Mouse (Mus musculus): ENCODE data around the gene Krtap27-1.

Krtap27-1 gene

DNA sequence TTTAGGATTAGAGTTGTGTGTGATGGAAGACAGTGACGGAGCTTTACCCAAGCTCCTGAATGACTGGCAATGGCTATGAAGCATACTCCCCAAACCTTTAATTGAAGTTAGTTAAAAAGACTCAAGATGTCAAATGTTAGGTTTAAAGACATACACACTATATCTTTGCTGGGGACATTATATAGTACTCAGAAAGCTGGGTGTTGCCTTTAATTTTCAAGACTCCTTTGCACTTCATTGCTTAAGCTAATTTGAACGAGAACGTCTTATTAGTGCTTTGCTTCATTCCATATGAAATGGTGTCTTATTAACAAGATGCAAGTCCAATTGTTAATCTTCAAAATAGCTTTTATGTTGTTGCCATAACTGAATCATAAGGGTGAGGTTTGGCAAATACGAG, at the start of gene Krtap27-1:
Gene Krtap27-1, minus strand, starts transcription at position 101 of the 400 bp plus-strand sequence.
- no peak for DNase-seq

- DNase-seq, result no peak
Observed at GRCm38 (mm10) chr16:88720031-88720430, 48.6 kb upstream of the Krtap27-1 start.

GRCm38 (mm10) chr16:88716549-88716948, 45.1 kb upstream of the Krtap27-1 start:
- no peak for DNase-seq

DNA sequence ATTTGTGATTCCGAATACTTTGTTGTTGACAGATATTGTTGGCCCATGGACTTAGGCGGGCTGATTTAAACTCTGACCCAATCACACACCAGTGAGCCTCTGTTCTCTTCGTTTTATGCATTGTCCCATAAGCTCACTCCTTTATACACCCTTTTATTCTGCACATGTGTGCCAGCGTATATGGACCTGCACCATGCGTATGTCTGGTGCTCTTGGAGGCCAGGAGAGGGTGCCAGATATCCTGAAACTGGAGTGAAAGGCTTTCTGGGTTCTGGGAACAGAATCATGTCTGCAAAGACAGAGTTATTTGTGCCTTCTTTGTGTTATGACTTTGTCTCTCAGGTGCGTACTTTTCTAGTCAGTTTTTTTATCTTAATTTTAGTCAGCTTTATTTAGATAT, 39.8 kb upstream of the Krtap27-1 start:
- DNase-seq, result no peak

DNA sequence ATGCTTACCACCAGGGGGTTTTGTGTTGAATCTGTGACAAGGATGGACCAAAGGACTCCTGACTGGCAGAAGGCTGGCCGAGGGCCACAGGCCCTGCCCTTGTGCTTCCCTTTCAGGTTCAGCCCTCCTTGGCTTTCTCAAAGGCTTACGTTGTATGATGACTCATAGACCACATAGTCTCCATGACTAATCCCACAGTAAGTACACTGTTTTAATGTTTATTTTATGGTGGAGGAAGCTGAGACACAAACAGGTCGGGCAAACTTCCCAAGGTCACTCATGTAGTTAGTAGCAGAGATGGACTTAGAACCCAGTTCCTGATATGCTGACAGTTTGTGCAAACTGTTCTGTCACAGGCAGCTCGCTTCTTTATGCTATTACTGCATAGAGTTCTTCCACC, 39.3 kb upstream of the Krtap27-1 start:
- no peak for DNase-seq

DNA sequence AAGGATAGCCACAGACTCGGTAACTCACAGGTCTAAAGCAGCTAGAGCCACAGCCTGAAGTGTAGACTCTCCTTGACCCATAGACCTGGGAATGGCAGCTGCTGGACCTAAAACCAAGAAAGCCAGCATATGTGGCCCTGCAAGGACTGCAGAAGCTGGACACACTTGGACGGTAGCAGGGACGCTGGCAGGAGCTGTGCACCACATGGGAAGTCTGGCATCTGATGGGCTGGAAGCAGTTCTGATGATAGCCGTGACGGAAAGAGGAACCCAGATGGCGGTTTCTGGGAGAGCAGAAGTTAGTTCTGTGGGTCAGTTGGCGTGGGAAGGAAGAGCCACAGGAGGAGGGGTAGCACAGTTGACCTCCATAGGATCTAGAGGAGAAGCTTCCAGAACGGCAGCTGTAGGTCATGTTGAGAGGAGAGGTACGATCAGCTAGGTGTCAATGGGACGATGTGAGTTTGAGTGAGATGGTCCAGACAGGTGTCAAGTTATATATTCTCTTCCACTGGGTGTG, 36.1 kb upstream of the Krtap27-1 start, which contains the start of gene 2310061N02Rik:
Gene 2310061N02Rik, minus strand, starts transcription at position 467 of the 517 bp plus-strand sequence.
- no peak for DNase-seq

DNA sequence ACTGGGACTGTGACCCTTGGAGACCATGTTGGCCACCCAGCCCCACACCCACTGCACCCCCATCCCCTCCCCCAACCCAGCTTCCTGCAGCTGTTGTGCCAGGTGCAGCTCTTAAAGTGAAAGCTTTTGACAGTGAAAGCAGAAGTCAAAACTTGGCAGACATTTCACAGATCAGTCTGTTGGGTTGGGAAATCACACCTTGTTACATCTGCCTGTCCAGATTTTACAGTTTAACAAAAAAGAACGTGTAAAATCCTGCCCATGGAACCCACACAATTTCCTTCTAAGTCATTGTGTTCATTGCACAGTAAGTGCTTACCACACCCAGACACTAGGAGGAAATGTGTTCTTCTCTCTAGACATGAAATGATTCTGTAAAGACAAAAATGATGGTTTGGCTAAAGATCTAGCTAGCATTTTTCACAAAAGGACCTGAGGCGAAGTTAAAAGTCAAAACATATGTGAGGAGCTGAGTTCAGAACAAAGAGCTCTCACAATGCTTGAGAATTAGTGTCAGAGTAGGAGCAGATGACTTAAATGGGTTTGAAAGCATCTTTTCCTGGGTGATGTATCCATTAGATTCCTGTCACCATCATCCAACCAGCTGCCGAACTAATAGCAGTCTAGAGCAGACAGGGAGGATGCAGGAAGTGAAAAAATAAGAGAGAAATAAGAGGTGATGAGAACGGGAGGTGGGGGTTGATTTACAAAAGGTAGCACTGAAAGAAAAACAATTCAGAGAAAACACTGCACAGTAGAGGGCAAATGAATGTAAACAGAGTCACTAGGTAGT, 29.8 kb upstream of the Krtap27-1 start:
- DNase-seq, result peak; percentile 83

DNA sequence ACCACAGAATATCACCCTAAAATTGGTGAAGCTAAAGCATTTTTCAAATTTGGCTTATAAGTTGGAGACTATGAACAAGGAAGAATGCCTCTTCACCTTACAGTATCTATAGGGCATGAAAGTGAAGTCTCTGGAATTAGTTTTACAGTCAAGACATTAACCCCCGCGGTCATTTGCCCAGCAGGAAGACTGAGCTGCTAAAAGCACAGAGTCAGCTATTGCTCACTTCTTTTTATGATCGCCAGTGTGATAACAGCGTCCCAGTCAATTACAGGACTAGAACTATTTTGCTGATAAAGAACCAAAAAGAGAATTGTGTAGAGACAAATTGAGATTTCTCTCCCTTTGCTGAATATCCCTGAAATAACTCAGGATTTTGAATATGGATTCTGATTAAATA, 24.8 kb upstream of the Krtap27-1 start:
- no peak for DNase-seq

DNA sequence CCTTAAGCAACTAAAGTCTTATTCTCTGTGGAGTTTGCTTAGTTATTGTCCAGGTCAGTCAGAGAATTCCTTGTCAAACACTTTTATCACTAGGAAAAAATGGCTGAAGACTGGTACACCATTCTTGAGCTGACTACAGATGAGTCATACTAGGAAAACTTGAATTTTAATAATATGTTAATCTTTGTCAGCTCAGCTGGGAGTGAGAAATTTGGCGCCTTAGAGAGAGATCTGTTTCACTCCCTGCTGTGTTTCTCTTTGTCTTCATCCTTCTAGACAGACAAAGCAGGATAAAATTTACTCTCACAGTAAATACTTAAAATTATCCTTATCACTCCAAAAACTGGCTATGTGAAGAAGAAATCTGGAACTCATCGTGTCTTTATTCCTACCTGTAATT, 9.8 kb upstream of the Krtap27-1 start:
- no peak for DNase-seq

DNA sequence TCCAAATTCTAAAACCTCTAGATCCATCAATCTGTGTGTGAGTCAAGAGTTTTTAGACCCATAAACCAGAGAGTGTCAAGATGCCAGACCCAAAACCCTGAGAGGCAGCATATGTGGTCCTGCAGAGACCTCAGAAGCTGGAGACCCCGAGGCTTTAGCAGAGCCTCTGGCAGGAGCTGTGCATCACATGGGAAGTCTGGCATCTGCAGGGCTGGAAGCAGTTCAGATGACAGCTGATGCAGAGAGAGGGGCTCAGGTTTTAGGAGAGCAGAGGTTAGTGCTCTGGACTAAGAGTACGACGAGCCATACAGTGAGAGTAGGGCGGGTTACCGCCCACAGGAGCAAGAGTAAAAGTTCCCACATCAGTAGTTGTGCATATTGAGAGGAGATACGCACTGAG, 7.6 kb upstream of the Krtap27-1 start:
- DNase-seq, result no peak

DNA sequence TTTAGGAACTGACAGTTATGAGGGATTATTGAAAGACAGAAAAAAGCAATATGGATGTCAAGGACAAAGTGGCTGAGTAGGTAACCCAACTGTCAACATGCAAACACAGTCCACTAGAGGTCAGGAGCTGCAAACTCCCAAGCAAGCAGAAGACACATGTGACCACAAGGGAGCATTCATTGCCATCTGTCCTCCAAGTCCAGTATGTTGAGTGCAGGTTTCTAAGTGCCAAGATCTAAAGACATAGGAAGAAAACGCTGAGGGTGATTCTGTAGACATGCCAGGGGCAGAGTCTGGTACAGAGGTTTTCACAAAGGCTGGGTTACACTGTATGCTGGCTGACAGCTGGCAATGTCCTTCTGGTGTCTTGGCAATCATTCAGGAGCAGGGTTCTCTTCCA, 14.0 kb downstream of the Krtap27-1 start:
- no peak for DNase-seq

- DNase-seq, result no peak
Observed at GRCm38 (mm10) chr16:88651952-88652351, 19.5 kb downstream of the Krtap27-1 start.

DNA sequence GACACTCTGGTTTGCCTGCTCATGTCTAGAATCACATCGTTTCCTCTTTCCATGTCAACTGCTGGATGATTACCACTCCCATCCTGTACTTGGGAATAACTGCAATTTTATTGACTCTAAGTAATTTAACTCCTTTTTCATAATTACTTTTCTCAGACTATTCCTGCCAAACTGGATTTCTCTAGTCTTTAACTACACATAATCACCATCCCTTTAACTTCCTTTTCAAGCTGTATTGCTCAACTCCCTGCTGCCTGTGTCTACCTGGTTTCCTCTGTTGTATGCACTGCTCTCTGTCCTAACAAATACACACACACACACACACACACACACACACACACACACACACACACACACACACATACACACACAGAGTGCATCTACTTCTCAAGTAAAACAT, 20.4 kb downstream of the Krtap27-1 start:
- no peak for DNase-seq

DNA sequence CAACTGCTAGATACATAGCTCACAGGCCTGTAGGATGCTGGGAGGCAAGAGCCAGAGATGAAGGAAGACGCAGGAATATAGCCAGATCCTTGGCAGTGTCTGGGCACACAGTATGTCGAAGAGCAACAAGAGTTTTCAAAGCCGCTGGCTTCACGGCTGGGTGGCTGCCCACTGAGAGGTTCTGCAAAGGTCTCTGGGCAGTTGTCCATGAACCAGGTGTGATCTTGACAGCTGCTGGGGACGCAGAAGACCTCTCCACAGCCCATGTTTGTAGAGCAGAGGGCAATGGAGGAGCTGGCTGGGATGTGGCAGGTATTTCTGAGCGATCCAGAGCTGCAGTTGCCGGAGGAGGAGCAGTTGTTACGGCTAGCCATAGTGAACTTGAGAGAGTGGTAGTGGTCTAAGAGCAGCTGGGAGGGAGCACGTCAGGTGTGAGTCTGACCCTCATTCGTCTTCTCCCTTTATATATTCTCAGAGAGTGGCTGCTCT, 24.1 kb downstream of the Krtap27-1 start, which contains the start of gene Krtap26-1:
Gene Krtap26-1, minus strand, starts transcription at position 439 of the 489 bp plus-strand sequence.
- no peak for DNase-seq

DNA sequence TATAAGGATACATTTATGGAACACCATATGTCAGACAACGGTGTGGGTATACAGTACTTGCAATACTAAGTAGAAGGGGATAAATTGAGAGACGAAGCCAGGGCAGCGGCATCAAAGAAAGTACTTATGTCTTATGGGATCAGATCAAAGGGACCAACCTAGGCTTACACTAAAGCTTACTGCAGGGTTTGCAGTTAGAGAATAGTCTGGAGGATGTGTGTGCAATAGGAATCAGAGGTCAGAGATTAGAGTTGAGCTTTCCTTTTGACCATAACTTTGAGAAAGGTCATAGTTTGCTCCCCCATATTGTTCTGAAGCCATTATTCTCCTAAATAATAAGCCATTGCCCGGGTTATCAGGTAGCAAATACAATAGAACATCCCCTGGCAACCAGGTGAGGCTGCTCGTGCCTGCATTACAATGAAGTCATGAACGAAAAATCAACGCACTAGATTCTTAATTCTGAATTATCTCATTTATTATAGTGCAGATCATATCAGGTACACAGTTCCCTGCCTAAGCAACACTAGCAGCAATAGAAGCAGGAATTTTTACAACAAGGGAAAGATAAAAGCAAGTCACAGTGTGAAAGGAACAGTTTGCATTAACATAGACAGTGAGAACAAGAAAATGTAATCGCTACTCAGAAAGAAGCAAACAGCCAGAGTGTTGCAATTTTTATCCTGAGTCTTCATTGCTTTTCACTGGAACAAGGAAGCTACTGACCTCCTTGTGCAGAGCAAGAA, 24.9 kb downstream of the Krtap27-1 start:
- no peak for DNase-seq

- DNase-seq, result no peak
Observed at GRCm38 (mm10) chr16:88640053-88640452, 31.4 kb downstream of the Krtap27-1 start.

- no peak for DNase-seq
Observed at GRCm38 (mm10) chr16:88635142-88635541, 36.3 kb downstream of the Krtap27-1 start.

GRCm38 (mm10) chr16:88631474-88631873, 40.0 kb downstream of the Krtap27-1 start:
- DNase-seq, result no peak

DNA sequence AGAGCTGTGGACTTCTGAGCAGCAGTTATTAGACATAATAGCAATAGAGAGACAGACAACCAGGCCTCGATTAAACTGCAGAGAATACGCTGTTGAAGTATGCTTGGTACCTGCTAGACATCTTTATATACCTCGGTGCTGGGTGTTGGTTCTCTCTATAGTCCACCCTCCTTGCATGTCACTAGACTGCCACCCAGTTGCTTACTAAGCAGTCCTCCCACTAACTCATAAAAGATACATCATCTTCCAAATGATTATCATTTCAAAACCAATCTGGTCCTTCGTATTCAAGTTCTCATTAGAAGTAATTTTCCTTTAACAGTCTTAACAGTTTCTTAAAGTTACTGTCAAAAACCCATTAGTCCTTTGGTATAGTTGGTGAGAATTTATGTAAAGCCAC, 43.9 kb downstream of the Krtap27-1 start, which contains the start of gene 2310079G19Rik:
Gene 2310079G19Rik, minus strand, starts transcription at position 101 of the 400 bp plus-strand sequence.
- DNase-seq, result no peak
